Mouse (Mus musculus): ENCODE results near the gene Cxcr1.

- TF ChIP-seq EP300 (IDR thresholded peaks at IDR 0.05; ENCODE audit: insufficient read depth, low read depth, low read length) (no peak), CTCF (IDR thresholded peaks at IDR 0.05) (no peak), POLR2A (IDR thresholded peaks at IDR 0.05; ENCODE audit: insufficient read depth, low read depth, low read length) (no peak)
These were observed 45.1 kb downstream of the Cxcr1 start for GRCm38 (mm10) chr1:74149106-74149885.
